Mouse (Mus musculus): ENCODE measurements around the gene Cnnm2. TPM values are rescaled to one million over a fixed set of nuclear protein-coding genes. Genes with fewer than 3 reads are reported as not detected.

The Cnnm2 gene
- polyA plus RNA-seq, 1 experiment: 7.4 TPM

- Histone ChIP-seq H3K4me1 (replicated peaks; ENCODE audit: control insufficient read depth, insufficient read depth, low read length) (peaks cover 7% of the 10 kb centered on the region), H3K36me3 (ENCODE audit: control insufficient read depth, insufficient read depth, low read length) (no peaks in the 10 kb centered on the region), H3K27me3 (ENCODE audit: control insufficient read depth, insufficient read depth, low read length) (no peaks in the 10 kb centered on the region), H3K27ac (ENCODE audit: control insufficient read depth, insufficient read depth, low read length) (no peak overlapping the region), H3K4me3 (ENCODE audit: control insufficient read depth, insufficient read depth, low read length) (no peak overlapping the region)
- 86% methylated on average over 5 of the region's 5 CpGs for WGBS
- no peak for TF ChIP-seq POLR2A (IDR thresholded peaks at IDR 0.05; ENCODE audit: control insufficient read depth, extremely low read depth, insufficient read depth, low read length, poor library complexity)
- no peak for TF ChIP-seq CTCF (IDR thresholded peaks at IDR 0.05; ENCODE audit: borderline replicate concordance, control insufficient read depth, extremely low read depth, insufficient read depth, low read length, poor library complexity)
- DNase-seq: no peak
These were observed 72.9 kb downstream of the Cnnm2 start for GRCm38 (mm10) chr19:46834301-46834700.

- Histone ChIP-seq H3K4me3 (ENCODE audit: control insufficient read depth, insufficient read depth, low read length) (no peak overlapping the region), H3K4me1 (replicated peaks; ENCODE audit: control insufficient read depth, insufficient read depth, low read length) (peaks cover 7% of the 10 kb centered on the region), H3K27ac (ENCODE audit: control insufficient read depth, insufficient read depth, low read length) (no peak overlapping the region), H3K27me3 (ENCODE audit: control insufficient read depth, insufficient read depth, low read length) (no peaks in the 10 kb centered on the region), H3K36me3 (ENCODE audit: control insufficient read depth, insufficient read depth, low read length) (no peaks in the 10 kb centered on the region)
- TF ChIP-seq POLR2A (IDR thresholded peaks at IDR 0.05; ENCODE audit: control insufficient read depth, extremely low read depth, insufficient read depth, low read length, poor library complexity) (no peak), CTCF (IDR thresholded peaks at IDR 0.05; ENCODE audit: borderline replicate concordance, control insufficient read depth, extremely low read depth, insufficient read depth, low read length, poor library complexity) (no peak)
- DNase-seq: no peak
- WGBS: 95% methylated on average over 4 of the region's 4 CpGs
These were observed 73.9 kb downstream of the Cnnm2 start for GRCm38 (mm10) chr19:46835339-46835738.

- Histone ChIP-seq H3K4me3 (ENCODE audit: control insufficient read depth, insufficient read depth, low read length) (no peak overlapping the region), H3K27ac (ENCODE audit: control insufficient read depth, insufficient read depth, low read length) (no peak overlapping the region), H3K36me3 (ENCODE audit: control insufficient read depth, insufficient read depth, low read length) (no peaks in the 10 kb centered on the region), H3K4me1 (replicated peaks; ENCODE audit: control insufficient read depth, insufficient read depth, low read length) (peaks cover 7% of the 10 kb centered on the region), H3K27me3 (ENCODE audit: control insufficient read depth, insufficient read depth, low read length) (no peaks in the 10 kb centered on the region)
- TF ChIP-seq POLR2A (IDR thresholded peaks at IDR 0.05; ENCODE audit: control insufficient read depth, extremely low read depth, insufficient read depth, low read length, poor library complexity): no peak
- no peak for TF ChIP-seq CTCF (IDR thresholded peaks at IDR 0.05; ENCODE audit: borderline replicate concordance, control insufficient read depth, extremely low read depth, insufficient read depth, low read length, poor library complexity)
- 97% methylated on average over 3 of the region's 3 CpGs for WGBS
- DNase-seq: no peak
These were observed 74.7 kb downstream of the Cnnm2 start for GRCm38 (mm10) chr19:46836085-46836484.

GRCm38 (mm10) chr19:46837290-46838079 lies 76.1 kb downstream of the Cnnm2 start:
- peaks cover 7% of the 10 kb centered on the region for H3K4me1 ChIP-seq (replicated peaks; ENCODE audit: control insufficient read depth, insufficient read depth, low read length)
- H3K4me3 ChIP-seq (ENCODE audit: control insufficient read depth, insufficient read depth, low read length): no peak overlapping the region
- TF ChIP-seq POLR2A (IDR thresholded peaks at IDR 0.05; ENCODE audit: control insufficient read depth, extremely low read depth, insufficient read depth, low read length, poor library complexity) (no peak), CTCF (IDR thresholded peaks at IDR 0.05; ENCODE audit: borderline replicate concordance, control insufficient read depth, extremely low read depth, insufficient read depth, low read length, poor library complexity) (no peak)
- DNase-seq: no peak
- no peaks in the 10 kb centered on the region for H3K27me3 ChIP-seq (ENCODE audit: control insufficient read depth, insufficient read depth, low read length)
- 49% methylated on average over 11 of the region's 11 CpGs for WGBS
- H3K27ac ChIP-seq (ENCODE audit: control insufficient read depth, insufficient read depth, low read length): no peak overlapping the region
- H3K36me3 ChIP-seq (ENCODE audit: control insufficient read depth, insufficient read depth, low read length): no peaks in the 10 kb centered on the region

GRCm38 (mm10) chr19:46841016-46841415 lies 79.6 kb downstream of the Cnnm2 start:
- no peak for DNase-seq
- no peaks in the 10 kb centered on the region for H3K27me3 ChIP-seq (ENCODE audit: control insufficient read depth, insufficient read depth, low read length)
- 94% methylated on average over 4 of the region's 4 CpGs for WGBS

GRCm38 (mm10) chr19:46843030-46843429 lies 81.6 kb downstream of the Cnnm2 start:
- Histone ChIP-seq H3K4me3 (ENCODE audit: control insufficient read depth, insufficient read depth, low read length) (no peak overlapping the region), H3K27ac (ENCODE audit: control insufficient read depth, insufficient read depth, low read length) (no peak overlapping the region), H3K27me3 (ENCODE audit: control insufficient read depth, insufficient read depth, low read length) (no peaks in the 10 kb centered on the region), H3K36me3 (ENCODE audit: control insufficient read depth, insufficient read depth, low read length) (no peaks in the 10 kb centered on the region), H3K4me1 (replicated peaks; ENCODE audit: control insufficient read depth, insufficient read depth, low read length) (no peaks in the 10 kb centered on the region)
- DNase-seq: no peak
- 94% methylated on average over 2 of the region's 2 CpGs for WGBS
- TF ChIP-seq POLR2A (IDR thresholded peaks at IDR 0.05; ENCODE audit: control insufficient read depth, extremely low read depth, insufficient read depth, low read length, poor library complexity) (no peak), CTCF (IDR thresholded peaks at IDR 0.05; ENCODE audit: borderline replicate concordance, control insufficient read depth, extremely low read depth, insufficient read depth, low read length, poor library complexity) (no peak)

More at GRCm38 (mm10) chr19:46841016-46841415, 79.6 kb downstream of the Cnnm2 start:
- Histone ChIP-seq H3K27ac (ENCODE audit: control insufficient read depth, insufficient read depth, low read length) (no peak overlapping the region), H3K36me3 (ENCODE audit: control insufficient read depth, insufficient read depth, low read length) (no peaks in the 10 kb centered on the region), H3K4me1 (replicated peaks; ENCODE audit: control insufficient read depth, insufficient read depth, low read length) (peaks cover 7% of the 10 kb centered on the region), H3K4me3 (ENCODE audit: control insufficient read depth, insufficient read depth, low read length) (no peak overlapping the region)
- TF ChIP-seq CTCF (IDR thresholded peaks at IDR 0.05; ENCODE audit: borderline replicate concordance, control insufficient read depth, extremely low read depth, insufficient read depth, low read length, poor library complexity): no peak
- TF ChIP-seq POLR2A (IDR thresholded peaks at IDR 0.05; ENCODE audit: control insufficient read depth, extremely low read depth, insufficient read depth, low read length, poor library complexity): no peak
